Mouse (Mus musculus) E14TG2a.4 (cell line): ENCODE data around the gene Akap2.
"Not testable (repeated sequence)": the region's sequence is repeated elsewhere in the genome, so short reads cannot be mapped to it uniquely, and the experiment has no call there.

ENCODE experiments used
- CTCF ChIP-seq: conservative IDR thresholded peaks from 2 replicates; pipeline ENCODE4 v1.5.1; 2014; ENCODE audit warnings: low read length
- NANOG ChIP-seq: IDR thresholded peaks from 2 replicates; pipeline ENCODE4 v1.6.1; 2014; ENCODE audit warnings: borderline replicate concordance, low read length, mixed read lengths
- POU5F1 ChIP-seq: IDR thresholded peaks from 2 replicates; pipeline ENCODE4 v1.6.1; 2014; ENCODE audit warnings: low read length, borderline replicate concordance

GRCm38 (mm10) chr4:57888978-57889377, 171.5 kb downstream of the Akap2 start:
- TF ChIP-seq CTCF, POU5F1, NANOG: not testable (repeated sequence)
